Mouse (Mus musculus) neural tube, embryonic 10.5 days (tissue): Measurements from ENCODE around the gene Ino80d.
"Not testable (repeated sequence)": the region's sequence is repeated elsewhere in the genome, so short reads cannot be mapped to it uniquely, and the experiment has no call there.

Source experiments
- DNase-seq: peaks from one replicate; pipeline ENCODE4 v3.0.0-alpha.2; 2017; ENCODE audit warnings: low spot score; ENCODE audit errors: extremely low spot score

Gene Ino80d

GRCm38 (mm10) chr1:63114136-63114781 is at the start of gene Ino80d:
Ino80d (minus strand) TSS chr1:63114667.
- peak; percentile 81 for DNase-seq

- DNase-seq, result no peak
Measured at GRCm38 (mm10) chr1:63140231-63140630, 25.8 kb upstream of the Ino80d start.

DNA sequence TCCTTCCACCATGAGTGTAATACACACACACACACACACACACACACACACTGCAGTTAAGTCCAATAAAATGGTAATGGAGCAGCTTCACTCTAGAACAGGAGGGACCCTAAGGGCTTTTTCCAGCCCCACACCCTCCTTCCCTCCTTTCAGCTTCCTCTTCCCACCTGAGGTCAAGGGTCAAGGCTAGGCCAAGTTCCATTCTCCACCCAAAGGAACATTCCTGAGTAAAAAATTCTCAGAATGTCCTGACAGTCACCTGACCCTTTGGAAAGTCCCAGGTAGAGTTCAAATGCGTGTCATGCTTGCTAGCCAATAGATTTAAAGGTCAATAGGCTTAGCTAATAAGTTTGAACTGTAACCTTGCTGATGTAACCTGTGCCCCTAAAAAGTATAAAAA is 24.1 kb upstream of the Ino80d start:
- DNase-seq, result not testable (repeated sequence)

DNA sequence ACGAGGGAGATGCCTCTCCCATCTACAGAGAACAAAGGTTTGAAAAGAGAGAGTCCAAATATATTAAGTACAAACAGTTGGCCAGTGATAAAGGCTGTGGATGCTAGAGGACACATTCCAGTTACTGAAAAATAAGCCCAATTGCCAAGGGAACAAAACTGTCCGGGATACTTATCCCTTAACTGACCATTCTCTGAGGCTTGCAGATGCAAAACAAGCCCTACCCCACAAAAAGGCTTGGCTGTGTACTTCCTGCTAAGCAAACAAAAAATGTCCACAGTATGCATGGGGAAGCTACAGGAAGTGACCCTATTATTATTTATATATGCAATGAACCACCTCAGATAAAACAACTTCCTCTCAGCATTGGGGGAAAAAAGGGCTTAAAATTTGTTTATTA is 23.5 kb upstream of the Ino80d start:
- no peak for DNase-seq

GRCm38 (mm10) chr1:63134530-63134929 is 20.1 kb upstream of the Ino80d start:
- no peak for DNase-seq

- no peak for DNase-seq
Measured at GRCm38 (mm10) chr1:63131766-63132165, 17.3 kb upstream of the Ino80d start.

- no peak for DNase-seq
Measured at GRCm38 (mm10) chr1:63130883-63131282, 16.4 kb upstream of the Ino80d start.

GRCm38 (mm10) chr1:63129857-63130690 is 15.6 kb upstream of the Ino80d start:
- DNase-seq, result no peak

- DNase-seq, result no peak
Measured at GRCm38 (mm10) chr1:63129273-63129672, 14.8 kb upstream of the Ino80d start.

DNA sequence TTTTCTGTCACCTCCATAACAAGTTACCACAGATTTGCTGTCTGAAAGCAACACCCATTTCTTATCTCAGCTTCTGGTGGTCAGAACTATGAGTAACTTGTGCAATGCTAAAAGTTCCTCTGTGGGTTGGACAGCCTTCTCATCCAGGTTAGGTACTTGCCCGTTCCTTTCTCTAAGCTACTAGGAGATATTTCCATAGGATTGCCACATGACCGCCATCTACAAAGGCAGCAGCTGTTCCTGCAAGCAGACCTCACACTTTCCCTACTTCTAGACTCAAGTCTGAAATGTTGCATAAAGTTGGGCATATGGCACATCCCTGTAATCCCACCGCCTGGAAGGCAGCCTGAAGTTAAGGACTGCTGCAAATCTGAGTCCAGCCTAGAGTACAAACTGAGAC is 11.7 kb upstream of the Ino80d start:
- no peak for DNase-seq

- no peak for DNase-seq
Measured at GRCm38 (mm10) chr1:63123823-63124450, 9.5 kb upstream of the Ino80d start.

- DNase-seq, result no peak
Measured at GRCm38 (mm10) chr1:63122005-63122404, 7.5 kb upstream of the Ino80d start.

GRCm38 (mm10) chr1:63120382-63120781 is 5.9 kb upstream of the Ino80d start:
- DNase-seq, result no peak

DNA sequence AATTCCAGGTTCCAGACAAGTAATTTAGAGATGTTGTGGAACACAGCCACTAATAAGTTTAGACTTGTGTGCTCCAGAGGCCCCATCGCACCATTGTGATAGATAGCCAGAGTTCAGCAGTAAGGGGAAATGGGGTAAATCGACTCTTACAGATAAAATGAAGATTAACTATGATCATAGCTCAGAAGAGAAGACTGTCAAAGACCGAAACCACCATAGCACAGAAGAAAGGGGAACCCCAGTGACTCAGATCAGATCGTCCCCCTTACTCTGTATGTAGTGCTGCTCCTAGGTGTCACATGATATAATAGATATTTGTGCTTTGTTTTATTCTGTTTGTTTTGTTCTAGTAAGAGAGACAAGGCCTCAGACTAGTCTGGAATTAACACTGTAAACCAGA is 5.2 kb upstream of the Ino80d start:
- DNase-seq, result no peak

- no peak for DNase-seq
Measured at GRCm38 (mm10) chr1:63115540-63115939, 1.1 kb upstream of the Ino80d start.

GRCm38 (mm10) chr1:63115096-63115495 is 629 bp upstream of the Ino80d start:
- no peak for DNase-seq

DNA sequence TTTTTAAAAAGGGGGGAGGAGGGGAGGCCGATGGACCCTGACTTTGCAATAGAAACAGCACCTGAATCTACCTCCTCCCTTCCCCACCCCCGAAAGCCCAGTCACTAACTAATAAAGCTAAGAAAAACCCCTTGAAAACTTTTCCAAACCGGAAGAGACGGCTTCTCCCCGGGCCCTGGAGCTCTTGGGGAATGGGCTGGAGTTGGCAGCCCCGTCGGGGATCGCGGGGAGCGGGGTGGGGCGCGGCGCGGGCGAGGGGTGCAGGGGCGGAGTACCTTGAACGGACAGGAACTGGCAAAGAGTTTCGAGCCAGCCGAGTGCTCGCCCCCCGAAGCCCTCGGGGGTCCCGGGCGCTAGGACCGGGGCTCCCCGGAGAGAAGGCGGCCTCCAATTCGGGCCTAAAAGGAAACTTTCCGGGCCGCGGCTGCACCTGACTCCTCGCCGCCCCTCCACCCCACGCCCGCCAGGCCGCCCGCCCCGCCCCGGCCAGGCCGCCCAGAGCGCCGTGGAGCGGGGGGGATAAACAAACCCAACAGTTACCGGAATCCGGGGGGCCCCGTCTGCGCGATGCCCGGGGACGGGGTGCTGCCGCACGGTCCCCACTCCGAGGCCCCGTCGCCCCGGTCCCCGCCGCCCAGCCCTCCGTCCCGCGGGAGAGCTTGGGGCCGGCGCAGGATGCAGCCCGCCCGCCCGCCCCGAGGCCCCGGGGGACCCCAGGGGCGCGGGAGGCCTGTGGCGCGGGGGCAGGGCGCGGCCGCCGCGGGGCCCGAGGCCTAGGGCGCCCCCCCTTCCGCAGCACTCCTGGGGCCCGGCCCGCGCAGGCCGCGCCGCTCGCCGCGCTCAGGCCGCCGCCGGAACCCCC is 962 bp downstream of the Ino80d start:
- peak; percentile 63 for DNase-seq

- DNase-seq, result peak; percentile 57
Measured at GRCm38 (mm10) chr1:63112865-63113261, 1.6 kb downstream of the Ino80d start.

GRCm38 (mm10) chr1:63112151-63112864 is 2.2 kb downstream of the Ino80d start:
- DNase-seq, result no peak

DNA sequence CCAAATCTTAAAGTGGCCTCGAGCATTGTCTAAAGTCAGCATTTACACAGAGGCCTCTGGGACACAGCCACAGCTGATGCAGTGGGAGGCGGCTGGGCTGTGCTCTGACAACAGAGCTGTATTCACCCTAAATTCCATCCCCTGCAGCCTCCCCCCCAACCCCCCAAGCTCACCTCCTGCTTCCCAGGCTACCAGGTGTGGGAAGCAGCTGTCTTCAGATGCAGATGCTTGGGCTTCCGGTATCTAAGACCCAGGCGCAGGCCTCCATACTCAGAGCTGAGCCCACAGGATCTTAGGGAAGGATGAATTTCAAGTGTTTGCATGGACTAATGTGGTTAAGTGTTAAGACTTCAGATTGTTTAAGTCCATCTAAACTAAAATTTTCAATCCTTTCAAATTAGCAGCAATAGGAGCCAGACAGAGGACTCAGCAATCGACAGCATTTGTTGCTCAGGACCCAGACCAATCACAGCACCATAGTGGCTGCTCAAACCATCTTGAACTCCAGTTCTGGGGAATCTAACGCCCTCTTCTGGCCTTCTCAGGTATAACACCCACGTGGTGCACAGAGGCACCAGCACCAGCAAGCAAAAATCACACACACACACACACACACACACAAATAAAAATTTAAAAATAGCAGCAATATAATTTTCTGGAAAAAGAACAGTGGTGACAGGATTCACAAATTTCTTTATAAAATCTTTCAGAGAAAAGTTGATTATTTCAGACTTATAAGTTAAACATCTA is 3.8 kb downstream of the Ino80d start:
- peak; percentile 47 for DNase-seq
